Mouse (Mus musculus): ENCODE data around the gene Pim3. TPM values are rescaled to one million over a fixed set of nuclear protein-coding genes. Genes with fewer than 3 reads are reported as not detected.

Gene Pim3
- polyA plus RNA-seq, 1 experiment from 2014 or later = 34.5 TPM

- no peaks in the 10 kb centered on the region for H3K4me1 ChIP-seq (ENCODE audit: control insufficient read depth, insufficient read depth, low read length)
- no peak overlapping the region for H3K4me2 ChIP-seq (ENCODE audit: low read depth, low read length)
- H3K36me3 ChIP-seq (replicated peaks; ENCODE audit: control insufficient read depth, insufficient read depth, low read depth, low read length) = no peaks in the 10 kb centered on the region
- H3K27ac ChIP-seq (replicated peaks; ENCODE audit: low read depth, low read length) = no peak overlapping the region
- no peaks in the 10 kb centered on the region for H3K27me3 ChIP-seq (ENCODE audit: control insufficient read depth, insufficient read depth, low read length)
- DNase-seq (ENCODE audit: low spot score) (no peak), ATAC-seq (replicated peaks; ENCODE audit: insufficient number of reproducible peaks, low FRiP score, low TSS enrichment, low read depth) (no peak)
- H3K9ac ChIP-seq (replicated peaks; ENCODE audit: low read length) = no peak overlapping the region
- H3K4me3 ChIP-seq (ENCODE audit: low read depth, low read length) = no peak overlapping the region
- no peaks in the 10 kb centered on the region for H3K9me3 ChIP-seq (replicated peaks; ENCODE audit: control insufficient read depth, low read length)
- 84% methylated on average over 6 of the region's 6 CpGs for WGBS
Measured at GRCm38 (mm10) chr15:88885376-88885775, 23.4 kb downstream of the Pim3 start.

GRCm38 (mm10) chr15:88889032-88889431 is 27.0 kb downstream of the Pim3 start:
- Histone ChIP-seq H3K4me2 (ENCODE audit: low read depth, low read length) (no peak overlapping the region), H3K27ac (replicated peaks; ENCODE audit: low read depth, low read length) (no peak overlapping the region), H3K4me1 (ENCODE audit: control insufficient read depth, insufficient read depth, low read length) (no peaks in the 10 kb centered on the region), H3K9ac (replicated peaks; ENCODE audit: low read length) (no peak overlapping the region), H3K36me3 (replicated peaks; ENCODE audit: control insufficient read depth, insufficient read depth, low read depth, low read length) (no peaks in the 10 kb centered on the region), H3K4me3 (ENCODE audit: low read depth, low read length) (no peak overlapping the region), H3K9me3 (replicated peaks; ENCODE audit: control insufficient read depth, low read length) (no peaks in the 10 kb centered on the region), H3K27me3 (ENCODE audit: control insufficient read depth, insufficient read depth, low read length) (no peaks in the 10 kb centered on the region)
- DNase-seq (ENCODE audit: low spot score) (no peak), ATAC-seq (replicated peaks; ENCODE audit: insufficient number of reproducible peaks, low FRiP score, low TSS enrichment, low read depth) (no peak)
- 78% methylated on average over 3 of the region's 3 CpGs for WGBS

- Histone ChIP-seq H3K4me2 (ENCODE audit: low read depth, low read length) (no peak overlapping the region; the same call in 1 of the 2 replicates), H3K27me3 (ENCODE audit: control insufficient read depth, insufficient read depth, low read length) (no peaks in the 10 kb centered on the region), H3K36me3 (replicated peaks; ENCODE audit: control insufficient read depth, insufficient read depth, low read depth, low read length) (no peaks in the 10 kb centered on the region), H3K4me3 (ENCODE audit: low read depth, low read length) (no peak overlapping the region), H3K27ac (replicated peaks; ENCODE audit: low read depth, low read length) (no peak overlapping the region), H3K4me1 (ENCODE audit: control insufficient read depth, insufficient read depth, low read length) (no peaks in the 10 kb centered on the region), H3K9ac (replicated peaks; ENCODE audit: low read length) (no peak overlapping the region), H3K9me3 (replicated peaks; ENCODE audit: control insufficient read depth, low read length) (no peaks in the 10 kb centered on the region)
- no peak for ATAC-seq (replicated peaks; ENCODE audit: insufficient number of reproducible peaks, low FRiP score, low TSS enrichment, low read depth)
- WGBS = 85% methylated on average over 3 of the region's 3 CpGs
- no peak for DNase-seq (ENCODE audit: low spot score)
Measured at GRCm38 (mm10) chr15:88889994-88890393, 28.0 kb downstream of the Pim3 start.

- 1% methylated on average over 39 of the region's 41 CpGs for WGBS
- peak; percentile 84 for DNase-seq (ENCODE audit: low spot score)
- Histone ChIP-seq H3K4me2 (ENCODE audit: low read depth, low read length) (peak overlapping the region; percentile 88), H3K4me3 (ENCODE audit: low read depth, low read length) (peak overlapping the region; percentile 38), H3K9me3 (replicated peaks; ENCODE audit: control insufficient read depth, low read length) (no peaks in the 10 kb centered on the region), H3K27me3 (ENCODE audit: control insufficient read depth, insufficient read depth, low read length) (no peaks in the 10 kb centered on the region), H3K4me1 (ENCODE audit: control insufficient read depth, insufficient read depth, low read length) (no peaks in the 10 kb centered on the region), H3K9ac (replicated peaks; ENCODE audit: low read length) (peak overlapping the region; percentile 55), H3K36me3 (replicated peaks; ENCODE audit: control insufficient read depth, insufficient read depth, low read depth, low read length) (no peaks in the 10 kb centered on the region), H3K27ac (replicated peaks; ENCODE audit: low read depth, low read length) (no peak overlapping the region)
- peak; percentile 83 for ATAC-seq (replicated peaks; ENCODE audit: insufficient number of reproducible peaks, low FRiP score, low TSS enrichment, low read depth)
Measured at GRCm38 (mm10) chr15:88890751-88891675, 29.0 kb downstream of the Pim3 start.

- no peak for DNase-seq (ENCODE audit: low spot score)
Measured at GRCm38 (mm10) chr15:88891676-88892040, 29.7 kb downstream of the Pim3 start.

GRCm38 (mm10) chr15:88892252-88892651 is 30.3 kb downstream of the Pim3 start:
- Histone ChIP-seq H3K9me3 (replicated peaks; ENCODE audit: control insufficient read depth, low read length) (no peaks in the 10 kb centered on the region), H3K27ac (replicated peaks; ENCODE audit: low read depth, low read length) (no peak overlapping the region), H3K36me3 (replicated peaks; ENCODE audit: control insufficient read depth, insufficient read depth, low read depth, low read length) (no peaks in the 10 kb centered on the region), H3K27me3 (ENCODE audit: control insufficient read depth, insufficient read depth, low read length) (no peaks in the 10 kb centered on the region), H3K4me3 (ENCODE audit: low read depth, low read length) (no peak overlapping the region), H3K4me1 (ENCODE audit: control insufficient read depth, insufficient read depth, low read length) (no peaks in the 10 kb centered on the region), H3K4me2 (ENCODE audit: low read depth, low read length) (no peak overlapping the region), H3K9ac (replicated peaks; ENCODE audit: low read length) (no peak overlapping the region)
- ATAC-seq (replicated peaks; ENCODE audit: insufficient number of reproducible peaks, low FRiP score, low TSS enrichment, low read depth) (no peak), DNase-seq (ENCODE audit: low spot score) (no peak)
- 84% methylated on average over 1 of the region's 1 CpGs for WGBS

More at GRCm38 (mm10) chr15:88891676-88892040, 29.7 kb downstream of the Pim3 start:
- Histone ChIP-seq H3K36me3 (replicated peaks; ENCODE audit: control insufficient read depth, insufficient read depth, low read depth, low read length) (no peaks in the 10 kb centered on the region), H3K4me1 (ENCODE audit: control insufficient read depth, insufficient read depth, low read length) (no peaks in the 10 kb centered on the region), H3K9me3 (replicated peaks; ENCODE audit: control insufficient read depth, low read length) (no peaks in the 10 kb centered on the region), H3K27ac (replicated peaks; ENCODE audit: low read depth, low read length) (no peak overlapping the region), H3K4me2 (ENCODE audit: low read depth, low read length) (no peak overlapping the region; the same call in 1 of the 2 replicates), H3K4me3 (ENCODE audit: low read depth, low read length) (no peak overlapping the region; the same call in 1 of the 2 replicates), H3K9ac (replicated peaks; ENCODE audit: low read length) (no peak overlapping the region), H3K27me3 (ENCODE audit: control insufficient read depth, insufficient read depth, low read length) (no peaks in the 10 kb centered on the region)
- ATAC-seq (replicated peaks; ENCODE audit: insufficient number of reproducible peaks, low FRiP score, low TSS enrichment, low read depth) = no peak
- 72% methylated on average over 8 of the region's 8 CpGs for WGBS

- H3K4me3 ChIP-seq (ENCODE audit: low read depth, low read length) = no peak overlapping the region
- WGBS = 77% methylated on average over 5 of the region's 5 CpGs
- H3K9ac ChIP-seq (replicated peaks; ENCODE audit: low read length) = no peak overlapping the region
- H3K4me2 ChIP-seq (ENCODE audit: low read depth, low read length) = no peak overlapping the region
- no peaks in the 10 kb centered on the region for H3K4me1 ChIP-seq (ENCODE audit: control insufficient read depth, insufficient read depth, low read length)
- ATAC-seq (replicated peaks; ENCODE audit: insufficient number of reproducible peaks, low FRiP score, low TSS enrichment, low read depth) (no peak), DNase-seq (ENCODE audit: low spot score) (no peak)
- no peaks in the 10 kb centered on the region for H3K9me3 ChIP-seq (replicated peaks; ENCODE audit: control insufficient read depth, low read length)
- no peaks in the 10 kb centered on the region for H3K27me3 ChIP-seq (ENCODE audit: control insufficient read depth, insufficient read depth, low read length)
- no peak overlapping the region for H3K27ac ChIP-seq (replicated peaks; ENCODE audit: low read depth, low read length)
- no peaks in the 10 kb centered on the region for H3K36me3 ChIP-seq (replicated peaks; ENCODE audit: control insufficient read depth, insufficient read depth, low read depth, low read length)
Measured at GRCm38 (mm10) chr15:88892876-88893275, 30.9 kb downstream of the Pim3 start.

- no peak for DNase-seq (ENCODE audit: low spot score)
- no peak overlapping the region for H3K4me2 ChIP-seq (ENCODE audit: low read depth, low read length)
- H3K4me3 ChIP-seq (ENCODE audit: low read depth, low read length) = no peak overlapping the region
- no peaks in the 10 kb centered on the region for H3K27me3 ChIP-seq (ENCODE audit: control insufficient read depth, insufficient read depth, low read length)
- H3K36me3 ChIP-seq (replicated peaks; ENCODE audit: control insufficient read depth, insufficient read depth, low read depth, low read length) = no peaks in the 10 kb centered on the region
- H3K27ac ChIP-seq (replicated peaks; ENCODE audit: low read depth, low read length) = no peak overlapping the region
- H3K4me1 ChIP-seq (ENCODE audit: control insufficient read depth, insufficient read depth, low read length) = no peaks in the 10 kb centered on the region
- no peaks in the 10 kb centered on the region for H3K9me3 ChIP-seq (replicated peaks; ENCODE audit: control insufficient read depth, low read length)
- H3K9ac ChIP-seq (replicated peaks; ENCODE audit: low read length) = no peak overlapping the region
- no peak for ATAC-seq (replicated peaks; ENCODE audit: insufficient number of reproducible peaks, low FRiP score, low TSS enrichment, low read depth)
- 62% methylated on average over 7 of the region's 7 CpGs for whole genome bisulfite sequencing
Measured at GRCm38 (mm10) chr15:88895119-88895518, 33.1 kb downstream of the Pim3 start.

All from embryonic facial prominence, embryonic 11.5 days (tissue).